Comparison of ENCODE assay signal across 8 mouse cellular contexts in the genomic region with DNA sequence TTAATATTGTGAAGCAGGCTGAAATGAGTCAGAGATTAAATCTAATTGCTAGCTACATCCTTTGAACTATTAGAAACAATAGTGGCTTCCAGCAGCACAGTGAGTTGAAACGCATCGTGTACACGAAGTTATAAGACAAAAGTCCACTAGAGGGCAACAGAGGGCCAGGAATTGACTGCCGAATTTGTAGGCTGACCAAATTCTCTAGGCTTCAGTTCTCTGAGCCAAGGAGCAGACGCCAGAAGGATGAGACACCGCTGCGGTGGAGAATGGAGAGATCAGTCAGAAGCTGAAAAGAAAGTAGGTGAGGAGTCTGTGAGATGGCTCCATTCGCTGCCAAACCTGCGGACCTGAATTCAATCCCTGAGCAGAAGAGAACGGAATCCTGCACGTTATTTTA. TPM values are rescaled to one million over a fixed set of nuclear protein-coding genes. Genes with fewer than 3 reads are reported as not detected.
DNase-seq lines count a peak whose midpoint lies in the region; ATAC-seq and TF ChIP-seq lines count a peak whose summit lies in the region.

No protein-coding gene starts in this region.

- H3K9me3 ChIP-seq in liver, postnatal 0 days (ENCODE audit: low read length) = no peaks in the 10 kb centered on the region
- H3K9me3 ChIP-seq in neural tube, embryonic 14.5 days (ENCODE audit: control insufficient read depth, low read length) = no peaks in the 10 kb centered on the region

- H3K4me3 ChIP-seq in brown adipose tissue, adult 24 weeks (ENCODE audit: insufficient read depth, low read depth, low read length) = 0 out of 2 replicates have a peak overlapping the region, but pooled peaks have one; percentile 19
- no peak overlapping the region for H3K4me3 ChIP-seq in liver, postnatal 0 days (ENCODE audit: low read depth, low read length)
- no peak overlapping the region; the same call in 1 of the 2 replicates for H3K4me3 ChIP-seq in neural tube, embryonic 14.5 days (ENCODE audit: low read depth, low read length)

- H3K4me2 ChIP-seq in liver, postnatal 0 days (ENCODE audit: low read depth, low read length) = peak overlapping the region; percentile 49
- peak overlapping the region; percentile 46 for H3K4me2 ChIP-seq in neural tube, embryonic 14.5 days (ENCODE audit: low read depth, low read length)

- peak; percentile 86 for TF ChIP-seq CTCF in liver, postnatal 0 days (IDR thresholded peaks at IDR 0.05; ENCODE audit: low read depth)

- no peaks in the 10 kb centered on the region for H3K4me1 ChIP-seq in brown adipose tissue, adult 24 weeks (ENCODE audit: control insufficient read depth, insufficient read depth, insufficient read length, low read length)
- no peaks in the 10 kb centered on the region for H3K4me1 ChIP-seq in liver, postnatal 0 days (ENCODE audit: insufficient read depth)
- peaks cover 5% of the 10 kb centered on the region; the same call in 1 of the 2 replicates for H3K4me1 ChIP-seq in neural tube, embryonic 14.5 days (ENCODE audit: control insufficient read depth, insufficient read depth, low read length)

- no peak for ATAC-seq in liver, postnatal 0 days
- ATAC-seq in neural tube, embryonic 14.5 days (ENCODE audit: low read depth) = peak; percentile 85

- DNase-seq in MEL-GATA-1-ER (ENCODE audit: extremely low read depth, low read depth) = peak; percentile 67
- peak; percentile 67 for DNase-seq in fibroblast of lung, adult 2 months (ENCODE audit: low read depth)
- DNase-seq in heart, postnatal 36 days = peak; percentile 44 to 59
- DNase-seq in layer of hippocampus, adult 11-12 months (ENCODE audit: low spot score) = peak; percentile 77
- DNase-seq in liver, postnatal 0 days = peak; percentile 61
- DNase-seq in urinary bladder, postnatal 25 days (ENCODE audit: low spot score) = no peak

- intact Hi-C loops in heart, postnatal 36 days (cut with DNase I) = loop anchor here (5.0 kb wide), 2 partner anchors 197 to 237 kb away; partner anchors contain the start of gene Atxn7l1

- no peak overlapping the region for H3K27ac ChIP-seq in brown adipose tissue, adult 24 weeks (replicated peaks; ENCODE audit: low read depth, low read length)
- H3K27ac ChIP-seq in liver, postnatal 0 days (ENCODE audit: low read depth) = no peak overlapping the region
- H3K27ac ChIP-seq in neural tube, embryonic 14.5 days (ENCODE audit: low read depth, low read length) = peak overlapping the region; percentile 34; the same call in 1 of the 2 replicates

- no peaks in the 10 kb centered on the region for H3K36me3 ChIP-seq in liver, postnatal 0 days (replicated peaks; ENCODE audit: insufficient read depth, low read length)
- H3K36me3 ChIP-seq in neural tube, embryonic 14.5 days (ENCODE audit: control insufficient read depth, insufficient read depth, low read length) = no peaks in the 10 kb centered on the region

- no peak overlapping the region for H3K9ac ChIP-seq in liver, postnatal 0 days (replicated peaks)
- no peak overlapping the region for H3K9ac ChIP-seq in neural tube, embryonic 14.5 days (replicated peaks; ENCODE audit: low read depth, low read length)

- H3K27me3 ChIP-seq in liver, postnatal 0 days (ENCODE audit: insufficient read depth, low read length) = no peaks in the 10 kb centered on the region
- H3K27me3 ChIP-seq in neural tube, embryonic 14.5 days (ENCODE audit: control insufficient read depth, insufficient read depth, low read length) = no peaks in the 10 kb centered on the region

- WGBS in liver, postnatal 0 days (ENCODE audit: insufficient replicate concordance) = 15% methylated on average over 11 of the region's 11 CpGs
- WGBS in neural tube, embryonic 14.5 days = 13% methylated on average over 11 of the region's 11 CpGs

- TF ChIP-seq EP300 in liver, postnatal 0 days (IDR thresholded peaks at IDR 0.05; ENCODE audit: low read depth) = no peak

RNA-seq across cellular contexts. Expression of gene Sypl, which starts 43.6 kb away (rescaled TPM):
- polyA plus RNA-seq in brown adipose tissue, adult 24 weeks (2012; ENCODE audit: insufficient read depth, insufficient read length, missing spikeins) = 76.0 and 95.5 TPM in 2 replicates
- 10 to 100 TPM; 87.0 to 90.2 TPM for total RNA-seq in heart, postnatal 36 days (2021)
- 53.8 and 53.9 TPM in 2 replicates for polyA plus RNA-seq in liver, postnatal 0 days (2015; fragmentation: Nextera tagmentation; extraction: Ambion mirVana)
- polyA plus RNA-seq in neural tube, embryonic 14.5 days (2014; fragmentation: Nextera tagmentation; extraction: Ambion mirVana) = 38.7 and 48.0 TPM in 2 replicates
